Mouse (Mus musculus) lung, postnatal 10 days (tissue): Measurements from ENCODE around the gene Krt71.
"Not testable (repeated sequence)": the region's sequence is repeated elsewhere in the genome, so short reads cannot be mapped to it uniquely, and the experiment has no call there.

Source experiments
- DNase-seq: peaks from one replicate; pipeline ENCODE4 v3.0.0; 2021

Gene Krt71

DNA sequence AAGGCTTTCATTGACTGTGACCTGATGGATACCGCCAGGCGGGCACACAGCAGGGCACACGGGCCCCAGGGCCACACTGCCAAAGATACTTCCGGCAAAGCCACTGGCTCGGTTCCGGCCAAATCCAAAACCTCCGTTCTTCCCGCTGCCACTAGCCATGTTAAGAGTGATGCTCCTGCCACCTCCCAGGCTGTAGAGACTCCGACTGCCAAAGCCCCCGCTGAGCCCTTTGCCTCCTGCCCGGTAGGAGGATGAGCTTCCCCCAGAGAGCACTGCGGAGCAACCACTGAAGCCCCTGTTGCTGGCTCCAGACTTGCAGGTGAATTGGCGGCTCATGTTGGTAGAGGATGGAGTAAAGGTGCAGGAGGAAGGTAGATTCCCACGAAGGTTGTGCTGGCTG, at the start of gene Krt71:
Gene Krt71, minus strand, starts transcription at position 399 of the 400 bp plus-strand sequence.
- DNase-seq, result no peak

GRCm38 (mm10) chr15:101790867-101791266, 48.0 kb upstream of the Krt71 start:
- no peak for DNase-seq

GRCm38 (mm10) chr15:101786360-101786759, 43.5 kb upstream of the Krt71 start, which contains the start of gene Krt72:
Krt72 (minus strand) TSS chr15:101786460.
- DNase-seq, result no peak

DNA sequence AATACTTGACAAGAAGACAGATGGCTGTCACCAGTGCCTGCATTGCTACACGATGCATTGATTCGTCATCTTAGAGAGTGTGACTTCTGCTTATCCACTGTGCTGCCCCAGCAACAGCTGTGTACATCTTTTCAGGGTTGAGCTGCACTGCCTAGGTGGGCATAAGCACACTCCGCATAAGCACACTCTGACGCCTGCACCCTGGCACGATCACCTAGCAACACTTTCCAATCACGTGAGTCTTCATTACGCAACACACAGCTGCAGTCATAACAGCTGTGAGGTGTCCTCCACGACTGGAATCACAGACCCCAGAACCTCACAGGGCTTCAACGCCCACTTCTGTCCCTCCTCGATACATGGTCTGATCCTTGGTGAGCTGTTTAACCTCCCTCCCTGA, 30.5 kb upstream of the Krt71 start:
- peak; percentile 8 for DNase-seq

DNA sequence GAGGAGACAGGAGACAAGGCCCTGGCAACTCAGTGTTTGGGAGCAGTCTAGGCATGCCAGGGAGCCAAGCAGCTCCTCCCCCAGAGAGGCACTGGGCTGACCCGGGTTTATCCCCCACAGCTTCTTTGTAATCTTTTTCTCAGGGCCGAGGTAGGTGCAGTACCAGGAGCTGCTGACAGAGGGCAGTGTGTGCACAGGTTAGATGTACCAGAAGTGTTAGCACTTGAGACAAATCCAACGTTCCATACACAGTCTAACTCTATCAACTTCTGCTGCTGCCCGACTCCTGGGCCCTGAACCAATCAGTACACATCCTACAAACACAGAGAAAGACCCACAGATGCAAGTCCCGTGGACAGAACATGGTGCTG, 29.8 kb upstream of the Krt71 start:
- peak; percentile 90 for DNase-seq

- peak; percentile 36 for DNase-seq
These were observed 29.3 kb upstream of the Krt71 start for GRCm38 (mm10) chr15:101772080-101772710.

- DNase-seq, result no peak
These were observed 27.3 kb upstream of the Krt71 start for GRCm38 (mm10) chr15:101770226-101770625.

DNA sequence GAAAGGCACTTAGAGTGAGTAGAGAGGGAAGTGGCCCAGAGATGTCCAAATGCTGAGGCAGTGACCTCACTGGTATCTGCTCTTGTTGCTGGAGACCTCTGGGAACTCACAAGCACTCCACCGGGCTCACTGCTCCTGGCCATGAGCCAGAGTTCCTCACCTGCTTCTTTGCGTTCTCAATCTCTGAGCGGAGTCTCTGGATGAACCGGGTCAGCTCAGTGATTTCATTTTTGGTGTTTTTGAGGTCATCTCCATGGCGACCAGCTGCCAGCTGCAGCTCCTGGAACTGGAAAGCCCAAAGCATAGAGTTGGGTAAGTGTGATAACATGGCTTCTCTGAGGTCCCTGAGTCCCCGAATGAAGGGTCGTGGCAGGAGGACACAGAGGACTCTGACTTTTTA, 5.1 kb downstream of the Krt71 start:
- peak; percentile 6 for DNase-seq

GRCm38 (mm10) chr15:101730653-101731052, 12.3 kb downstream of the Krt71 start:
- DNase-seq, result no peak

GRCm38 (mm10) chr15:101724686-101725085, 18.2 kb downstream of the Krt71 start:
- DNase-seq, result no peak

- no peak for DNase-seq
These were observed 27.1 kb downstream of the Krt71 start for GRCm38 (mm10) chr15:101715831-101716230.

GRCm38 (mm10) chr15:101714356-101714755, 28.6 kb downstream of the Krt71 start:
- no peak for DNase-seq

- DNase-seq, result no peak
These were observed 29.2 kb downstream of the Krt71 start for GRCm38 (mm10) chr15:101713731-101714130.

DNA sequence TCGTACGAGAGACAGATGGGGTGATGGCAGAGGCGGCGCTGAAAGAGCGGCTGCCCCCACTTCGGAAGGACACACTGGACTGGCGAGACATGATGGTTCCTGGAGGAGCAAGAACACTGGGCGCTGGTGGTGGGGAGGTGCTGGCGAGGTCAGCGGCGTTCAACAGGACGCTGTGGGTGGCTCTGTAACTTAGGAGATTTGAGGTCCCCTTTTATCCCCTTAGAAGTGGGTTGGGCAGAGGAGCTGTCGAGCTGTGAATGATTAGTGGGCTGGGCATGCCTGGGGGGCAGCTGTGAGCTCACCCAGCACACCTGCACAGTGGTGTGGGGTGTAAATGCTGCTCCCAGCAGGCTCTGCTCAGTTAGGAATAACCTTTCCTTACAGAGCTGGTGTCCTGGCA, 30.2 kb downstream of the Krt71 start, which contains the start of gene Krt5:
Gene Krt5, minus strand, starts transcription at position 179 of the 400 bp plus-strand sequence.
- no peak for DNase-seq

DNA sequence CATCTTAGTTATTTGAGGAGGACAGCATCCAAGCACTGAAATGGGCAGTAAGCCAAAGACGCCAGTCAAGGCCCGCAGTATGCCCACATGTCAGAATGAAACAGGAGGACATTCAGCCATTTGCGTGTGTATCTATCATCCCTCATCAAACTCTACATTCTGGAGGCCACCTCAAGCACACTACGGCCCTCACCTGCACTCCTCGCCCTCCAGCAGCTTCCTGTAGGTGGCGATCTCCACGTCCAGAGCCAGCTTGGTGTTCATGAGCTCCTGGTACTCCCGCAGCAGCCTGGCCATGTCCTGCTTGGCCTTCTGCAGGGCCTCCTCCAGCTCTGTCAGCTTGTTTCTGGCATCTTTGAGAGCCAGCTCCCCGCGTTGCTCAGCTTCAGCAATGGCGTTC, 34.2 kb downstream of the Krt71 start:
- DNase-seq, result peak; percentile 8

- DNase-seq, result no peak
These were observed 35.5 kb downstream of the Krt71 start for GRCm38 (mm10) chr15:101707454-101707853.

DNA sequence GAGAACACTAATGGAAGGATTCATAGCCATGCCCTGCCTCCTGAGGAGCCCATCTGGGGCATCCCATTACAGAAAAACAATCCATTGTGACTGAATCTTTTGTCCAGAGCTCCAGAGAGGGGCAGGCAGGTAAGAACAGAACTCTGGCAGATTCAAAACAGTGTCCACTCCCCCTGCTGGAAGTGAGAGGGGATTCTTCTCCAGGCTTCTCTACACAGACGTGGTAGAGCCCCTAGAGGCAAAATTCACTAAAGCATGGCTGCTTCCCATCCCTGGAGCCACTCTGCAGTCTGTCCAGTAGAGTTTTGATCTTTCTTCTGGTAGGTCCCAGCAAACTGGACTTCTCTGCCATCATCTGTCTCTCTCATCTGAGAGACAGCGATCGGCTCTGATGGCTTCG, 38.8 kb downstream of the Krt71 start:
- peak; percentile 29 for DNase-seq

DNA sequence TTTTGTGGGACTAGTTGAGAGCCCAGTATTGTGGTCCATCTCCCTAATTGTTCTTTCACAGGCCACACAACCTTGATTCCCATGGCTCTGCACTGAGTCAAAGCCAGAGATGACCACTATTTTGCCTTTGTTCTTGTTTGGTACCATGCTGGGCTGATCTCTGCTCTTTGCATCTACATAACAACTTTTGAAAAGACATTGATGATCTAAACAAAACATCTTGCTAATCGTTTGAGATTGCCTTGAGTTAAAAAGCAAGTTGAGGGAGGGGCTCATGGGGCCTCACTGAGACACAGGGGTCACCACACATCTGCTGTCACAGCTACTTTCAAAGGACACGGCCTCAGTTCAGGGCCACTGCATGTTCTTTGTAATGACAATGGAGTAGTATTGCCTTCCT, 40.5 kb downstream of the Krt71 start:
- no peak for DNase-seq

GRCm38 (mm10) chr15:101699866-101700265, 43.0 kb downstream of the Krt71 start:
- DNase-seq, result no peak

- DNase-seq, result no peak
These were observed 43.7 kb downstream of the Krt71 start for GRCm38 (mm10) chr15:101699192-101699591.

GRCm38 (mm10) chr15:101697326-101698188, 45.4 kb downstream of the Krt71 start:
- DNase-seq, result no peak

DNA sequence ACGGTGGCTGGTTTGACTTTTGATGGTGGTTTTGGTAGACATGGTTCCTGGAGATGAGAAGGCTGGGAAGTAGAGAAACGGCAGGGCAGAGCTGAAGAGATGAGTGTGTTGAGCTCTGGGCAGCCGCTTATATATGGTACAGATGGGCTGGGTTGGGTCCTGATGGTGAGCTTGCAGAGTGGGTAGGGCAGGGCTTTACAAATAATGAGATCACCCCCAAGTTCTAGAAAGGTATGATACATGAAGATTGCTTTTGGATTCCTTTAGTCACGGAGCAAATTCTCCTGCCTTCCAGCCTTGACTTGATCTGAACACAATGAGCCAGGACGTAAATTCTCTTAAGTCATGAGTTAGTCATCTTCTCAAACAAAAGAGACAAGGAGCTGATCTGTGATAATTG, 48.7 kb downstream of the Krt71 start, which contains the start of gene Krt6a:
Gene Krt6a, minus strand, starts transcription at position 101 of the 400 bp plus-strand sequence.
- no peak for DNase-seq

DNA sequence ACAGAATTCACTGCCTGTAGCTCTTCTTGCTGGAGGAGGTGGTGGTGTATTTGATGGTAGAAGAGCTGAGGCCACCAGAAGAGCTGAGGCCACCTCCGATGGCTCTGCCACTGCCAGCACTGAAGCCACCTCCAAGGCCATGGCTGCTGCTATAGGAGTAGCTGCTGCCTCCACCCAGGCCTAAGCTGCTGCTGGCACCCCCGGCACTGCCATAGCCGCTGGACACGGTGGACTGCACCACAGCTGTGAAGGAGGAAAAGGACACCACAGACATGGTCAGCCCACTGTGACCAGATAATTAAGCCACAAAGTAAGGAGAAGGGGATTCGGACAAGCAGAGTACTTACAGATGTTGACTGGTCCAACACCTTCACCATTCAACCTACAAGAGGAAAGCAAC, 52.4 kb downstream of the Krt71 start:
- not testable (repeated sequence) for DNase-seq

DNA sequence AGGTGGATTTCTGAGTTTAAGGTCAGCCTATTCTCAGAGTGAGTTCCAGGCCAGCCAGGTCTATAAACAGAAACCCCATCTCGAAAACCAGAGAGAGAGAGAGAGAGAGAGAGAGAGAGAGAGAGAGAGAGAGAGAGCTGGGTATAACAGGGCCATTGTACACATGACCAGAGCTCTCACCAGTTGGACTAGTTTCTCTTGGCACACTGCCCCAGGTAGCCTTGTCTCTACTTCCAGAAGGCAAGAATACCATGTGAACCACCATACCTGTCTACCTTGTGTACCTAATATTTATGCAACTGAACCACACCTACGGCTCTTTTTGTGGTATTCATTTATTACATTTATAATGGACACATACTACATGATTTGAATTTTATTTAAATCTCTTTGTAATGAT, 54.7 kb downstream of the Krt71 start:
- no peak for DNase-seq
